Mouse (Mus musculus) olfactory bulb, adult 2 months (tissue): ENCODE measurements around the gene Dlg5.

Source experiments
- CTCF ChIP-seq: fragments of 200-500 bp; IDR thresholded peaks from 2 replicates; pipeline ENCODE4 v1.5.1; 2012; ENCODE audit warnings: low read depth, mild to moderate bottlenecking, low read length, moderate library complexity; ENCODE audit not compliant: insufficient read depth
- POLR2A ChIP-seq: fragments of 200-500 bp; IDR thresholded peaks from 2 replicates; pipeline ENCODE4 v1.6.1; 2012; ENCODE audit warnings: mild to moderate bottlenecking, low read depth, low read length, moderate library complexity; ENCODE audit not compliant: insufficient read depth

DNA sequence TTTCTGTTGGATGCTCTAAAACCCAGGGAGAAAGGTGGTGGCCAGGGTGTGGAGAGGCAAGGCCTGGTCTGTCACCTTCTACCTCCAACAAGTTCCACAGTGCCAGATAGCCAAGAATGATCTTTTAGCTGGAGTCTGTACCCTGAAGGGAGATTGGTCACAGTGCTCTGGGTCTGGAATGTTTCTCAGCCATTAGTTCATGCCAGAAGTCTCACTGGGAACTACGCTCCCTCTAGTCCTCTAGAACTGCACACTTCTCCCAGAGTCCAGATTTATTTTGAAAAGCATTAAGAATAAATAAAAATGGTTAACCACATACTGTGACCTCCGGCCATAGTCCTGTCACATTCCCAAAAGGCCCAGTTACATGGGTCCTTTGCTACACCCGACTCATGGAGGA, 158.3 kb downstream of the Dlg5 start:
- TF ChIP-seq CTCF (no peak), POLR2A (no peak)
